In the genomic region with DNA sequence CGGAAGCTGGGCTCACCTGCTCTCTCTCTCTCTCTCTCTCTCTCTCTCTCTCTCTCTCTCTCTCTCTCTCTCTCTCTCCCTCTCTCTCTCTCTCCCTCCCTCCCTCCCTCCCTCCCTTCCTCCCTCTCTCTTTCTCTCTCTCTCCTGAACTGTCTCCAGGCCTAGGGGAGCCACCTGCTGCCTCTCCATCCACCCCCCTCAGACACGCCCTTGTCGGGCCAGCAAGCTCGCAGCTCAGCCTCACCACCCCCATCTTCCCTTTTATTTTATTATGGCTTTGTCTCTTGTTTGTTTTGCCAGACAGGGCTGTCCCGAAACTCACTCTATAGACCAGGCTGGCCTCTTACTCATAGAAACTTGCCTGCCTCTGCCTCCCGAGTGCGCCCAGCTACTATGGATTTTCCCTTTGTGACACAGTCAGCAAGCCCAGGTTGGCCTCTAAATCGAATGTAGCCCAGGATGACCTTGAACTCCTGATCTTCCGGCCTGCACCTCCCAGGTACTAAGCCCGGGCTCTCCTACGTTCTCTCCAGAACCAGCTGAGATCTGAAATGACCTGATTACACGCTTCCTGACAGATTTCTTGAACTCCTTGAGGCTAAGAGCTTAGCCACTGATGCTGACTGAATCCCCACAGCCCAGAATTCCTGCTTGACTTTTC, we compare ENCODE assay signal across 30 mouse cellular contexts. TPM values are rescaled to one million over a fixed set of nuclear protein-coding genes. Genes with fewer than 3 reads are reported as not detected.
DNase-seq lines count a peak whose midpoint lies in the region; ATAC-seq and TF ChIP-seq lines count a peak whose summit lies in the region.
"Had no signal": no experiment of that assay in that cellular context is flagged by ENCODE, and none has a peak within 500 bp of the region (broad histone marks: within the 10 kb centered on the region; RNA-seq: fewer than 3 reads in every experiment).

No protein-coding gene starts in this region.

- H3K9ac ChIP-seq in liver, adult 2 months (ENCODE audit: low read depth, low read length) = no peak overlapping the region
- no peak overlapping the region for H3K9ac ChIP-seq in liver, embryonic 12.5 days
- no peak overlapping the region for H3K9ac ChIP-seq in ES-Bruce4 (ENCODE audit: low read depth, poor library complexity, severe bottlenecking)
- no peak overlapping the region for H3K9ac ChIP-seq in intestine, postnatal 0 days (ENCODE audit: low read depth, low read length)
- H3K9ac ChIP-seq: embryonic facial prominence, embryonic 13.5 days; forebrain, embryonic 12.5 days; forebrain, embryonic 15.5 days; heart, embryonic 12.5 days; heart, embryonic 15.5 days; hindbrain, embryonic 13.5 days had no signal

- no peak for TF ChIP-seq CTCF in liver, adult 2 months (IDR thresholded peaks at IDR 0.05; ENCODE audit: low read depth, low read length)
- TF ChIP-seq CTCF in ES-Bruce4 (IDR thresholded peaks at IDR 0.05; ENCODE audit: low read depth, low read length) = no peak
- no peak for TF ChIP-seq CTCF in intestine, postnatal 0 days (IDR thresholded peaks at IDR 0.05; ENCODE audit: low read depth)

- DNase-seq in liver, adult 2 months (ENCODE audit: extremely low read depth, low read depth, low spot score) = peak; percentile 47
- peak; percentile 97 for DNase-seq in R1 (ENCODE audit: low read depth, low spot score)
- no peak for DNase-seq in heart, adult 18-20 months
- no peak for DNase-seq in adrenal gland, postnatal 14 days
- DNase-seq: adrenal gland, postnatal 10 days; B cell, adult 2 months; cerebellum, adult 11-12 months; cerebellum, adult 8-10 months; cerebellum, postnatal 10 days; cerebellum, postnatal 36 days; embryo, embryonic 11 days; gastrocnemius, postnatal 10 days; gastrocnemius, postnatal 36 days; heart, postnatal 10 days; heart, postnatal 36 days; kidney, adult 11 months had no signal

- H3K4me1 ChIP-seq in liver, adult 2 months (ENCODE audit: control insufficient read depth, insufficient read depth, low read length) = peaks cover 19% of the 10 kb centered on the region
- peaks cover 20% of the 10 kb centered on the region for H3K4me1 ChIP-seq in liver, embryonic 12.5 days
- H3K4me1 ChIP-seq in ES-Bruce4 (ENCODE audit: control insufficient read depth, insufficient read depth, low read length) = peaks cover 15% of the 10 kb centered on the region
- peaks cover 4% of the 10 kb centered on the region; the same call in 1 of the 2 replicates for H3K4me1 ChIP-seq in intestine, postnatal 0 days (replicated peaks; ENCODE audit: control insufficient read depth, insufficient read depth, low read length)
- H3K4me1 ChIP-seq: forebrain, embryonic 12.5 days had no signal

- no peak overlapping the region for H3K27ac ChIP-seq in liver, adult 2 months (replicated peaks; ENCODE audit: insufficient read depth, low read depth, low read length)
- H3K27ac ChIP-seq in liver, embryonic 12.5 days = no peak overlapping the region
- peak overlapping the region; percentile 90 for H3K27ac ChIP-seq in ES-Bruce4 (ENCODE audit: insufficient read depth, low read length)
- H3K27ac ChIP-seq in intestine, postnatal 0 days (ENCODE audit: low read depth, low read length) = peak overlapping the region; percentile 50
- H3K27ac ChIP-seq: embryonic facial prominence, embryonic 10.5 days; embryonic facial prominence, embryonic 13.5 days; forebrain, embryonic 12.5 days; forebrain, embryonic 15.5 days; hindbrain, embryonic 10.5 days; hindbrain, embryonic 13.5 days had no signal

- H3K79me2 ChIP-seq in liver, adult 2 months (ENCODE audit: control insufficient read depth, insufficient read depth, low read length) = peaks cover 29% of the 10 kb centered on the region; the same call in 1 of the 2 replicates

- TF ChIP-seq POLR2A in liver, adult 2 months (IDR thresholded peaks at IDR 0.05; ENCODE audit: extremely low read depth, insufficient read depth, low read length) = no peak
- TF ChIP-seq POLR2A in ES-Bruce4 (IDR thresholded peaks at IDR 0.05; ENCODE audit: insufficient read depth, low read length) = no peak

- H3K9me3 ChIP-seq in liver, embryonic 12.5 days (replicated peaks) = peaks cover 3% of the 10 kb centered on the region; the same call in 1 of the 2 replicates
- no peaks in the 10 kb centered on the region; the same call in 1 of the 2 replicates for H3K9me3 ChIP-seq in ES-Bruce4 (replicated peaks; ENCODE audit: control insufficient read depth, insufficient read depth, low read length, poor library complexity, severe bottlenecking)
- H3K9me3 ChIP-seq in intestine, postnatal 0 days (ENCODE audit: control insufficient read depth) = no peaks in the 10 kb centered on the region
- H3K9me3 ChIP-seq: forebrain, embryonic 12.5 days; forebrain, embryonic 15.5 days; heart, embryonic 12.5 days; heart, embryonic 15.5 days; hindbrain, embryonic 10.5 days; hindbrain, embryonic 13.5 days had no signal

- no peak for ATAC-seq in liver, embryonic 12.5 days
- no peak for ATAC-seq in intestine, postnatal 0 days
- ATAC-seq: forebrain, embryonic 15.5 days; hindbrain, embryonic 16.5 days had no signal

- H3K36me3 ChIP-seq in liver, adult 2 months (ENCODE audit: control insufficient read depth, insufficient read depth, low read length) = no peaks in the 10 kb centered on the region
- peaks cover 9% of the 10 kb centered on the region for H3K36me3 ChIP-seq in liver, embryonic 12.5 days
- H3K36me3 ChIP-seq in ES-Bruce4 (ENCODE audit: control insufficient read depth, insufficient read depth, low read length, poor library complexity, severe bottlenecking) = no peaks in the 10 kb centered on the region
- H3K36me3 ChIP-seq in intestine, postnatal 0 days (ENCODE audit: control insufficient read depth, insufficient read depth) = peaks cover 3% of the 10 kb centered on the region; the same call in 1 of the 2 replicates
- H3K36me3 ChIP-seq: forebrain, embryonic 15.5 days had no signal

- TF ChIP-seq EP300 in ES-Bruce4 (IDR thresholded peaks at IDR 0.05; ENCODE audit: insufficient read depth, low read depth, low read length) = peak; percentile 19; the same call in 1 of the 2 replicates

- H3K4me2 ChIP-seq in liver, embryonic 12.5 days = no peak overlapping the region
- no peak overlapping the region for H3K4me2 ChIP-seq in intestine, postnatal 0 days (replicated peaks; ENCODE audit: low read depth)
- H3K4me2 ChIP-seq: embryonic facial prominence, embryonic 13.5 days; forebrain, embryonic 12.5 days; forebrain, embryonic 15.5 days; heart, embryonic 12.5 days; heart, embryonic 15.5 days; hindbrain, embryonic 13.5 days had no signal

- no peaks in the 10 kb centered on the region for H3K27me3 ChIP-seq in liver, adult 2 months (ENCODE audit: control insufficient read depth, insufficient read depth, low read length)
- H3K27me3 ChIP-seq in liver, embryonic 12.5 days (replicated peaks) = no peaks in the 10 kb centered on the region
- no peaks in the 10 kb centered on the region for H3K27me3 ChIP-seq in ES-Bruce4 (ENCODE audit: control insufficient read depth, insufficient read depth, low read length, poor library complexity, severe bottlenecking)
- no peaks in the 10 kb centered on the region for H3K27me3 ChIP-seq in intestine, postnatal 0 days (replicated peaks; ENCODE audit: control insufficient read depth, insufficient read depth, low read length)
- H3K27me3 ChIP-seq: CH12.LX; embryonic facial prominence, embryonic 13.5 days; forebrain, embryonic 12.5 days; forebrain, embryonic 15.5 days; heart, embryonic 12.5 days; heart, embryonic 15.5 days; hindbrain, embryonic 13.5 days had no signal

- no peak overlapping the region for H3K4me3 ChIP-seq in liver, adult 2 months (ENCODE audit: insufficient read depth, low read depth, low read length)
- H3K4me3 ChIP-seq in liver, embryonic 12.5 days = no peak overlapping the region
- no peak overlapping the region; the same call in 1 of the 2 replicates for H3K4me3 ChIP-seq in ES-Bruce4 (ENCODE audit: low read depth, low read length)
- no peak overlapping the region for H3K4me3 ChIP-seq in intestine, postnatal 0 days (ENCODE audit: low read depth, low read length)
- H3K4me3 ChIP-seq: embryonic facial prominence, embryonic 10.5 days; embryonic facial prominence, embryonic 13.5 days; erythroblast, embryonic 14.5 days; forebrain, embryonic 12.5 days; forebrain, embryonic 15.5 days; heart, embryonic 12.5 days; heart, embryonic 15.5 days; hindbrain, embryonic 10.5 days; hindbrain, embryonic 13.5 days had no signal

- 72% methylated on average over 12 of the region's 12 CpGs for WGBS in liver, adult 2 months
- WGBS in liver, embryonic 12.5 days (ENCODE audit: insufficient replicate concordance) = 79% methylated on average over 12 of the region's 12 CpGs
- WGBS in intestine, postnatal 0 days = 66% methylated on average over 12 of the region's 12 CpGs

RNA-seq across cellular contexts. Expression of a gene that starts 34.1 kb away (rescaled TPM):
- 6.5 and 14.8 TPM in 2 replicates for total RNA-seq in liver, adult 2 months (2014; rRNA removed)
- polyA plus RNA-seq in liver, adult 2 months (2012; rRNA removed) = 14.9 and 15.3 TPM in 2 replicates
- polyA plus RNA-seq in liver, embryonic 12.5 days (2016; fragmentation: Nextera tagmentation; extraction: Ambion mirVana) = 23.5 and 26.4 TPM in 2 replicates
- 91.5 and 94.2 TPM in 2 replicates for polyA plus RNA-seq in ES-Bruce4 (2011; ENCODE audit: insufficient read depth, insufficient read length, low read depth, missing spikeins)
- 42.8 and 46.8 TPM in 2 replicates for polyA plus RNA-seq in intestine, postnatal 0 days (2015; fragmentation: Nextera tagmentation; extraction: Ambion mirVana)
- total RNA-seq in heart, adult 18-20 months (2021) = 10 to 100 TPM; 18.2 to 20.5 TPM
- total RNA-seq in adrenal gland, postnatal 14 days (2021) = 61.7 and 69.6 TPM in 2 replicates

Comparison
In these comparisons a context has a peak if more than half of its experiments do, and no peak if none do; other contexts are left out.
1. DNase-seq: peak in liver, adult 2 months (single experiment) and R1 (single experiment); none in heart, adult 18-20 months (0 of 2) and adrenal gland, postnatal 14 days (single experiment).
2. H3K27ac ChIP-seq: peak in ES-Bruce4 (single experiment) and intestine, postnatal 0 days (single experiment); none in liver, adult 2 months (single experiment) and liver, embryonic 12.5 days (single experiment).